Mouse (Mus musculus) midbrain, embryonic 16.5 days (tissue): ENCODE results near the gene E330034G19Rik. TPM values are rescaled to one million over a fixed set of nuclear protein-coding genes. Genes with fewer than 3 reads are reported as not detected.
"Not testable (repeated sequence)": the region's sequence is repeated elsewhere in the genome, so short reads cannot be mapped to it uniquely, and the experiment has no call there.

ENCODE experiments used
- ATAC-seq: fragments of 200-750 bp; cut with Nextera tagmentation; 2 replicates; pipeline ENCODE4 v1.8.0; 2017; ENCODE audit warnings: moderate TSS enrichment
- H3K27ac ChIP-seq: fragments of 300-500 bp; sonication (generic); 2 replicates; pipeline ENCODE4 v1.5.1; 2014; ENCODE audit warnings: mild to moderate bottlenecking, low read length, mixed read lengths
- H3K27me3 ChIP-seq: fragments of 300-500 bp; sonication (generic); 2 replicates; pipeline ENCODE4 v1.6.1; 2014; ENCODE audit warnings: low read depth, low read length, mixed read lengths; ENCODE audit not compliant: control insufficient read depth, insufficient read depth
- H3K36me3 ChIP-seq: fragments of 300-500 bp; sonication (generic); 2 replicates; pipeline ENCODE4 v1.6.1; 2014; ENCODE audit warnings: mild to moderate bottlenecking, low read length, moderate library complexity, mixed read lengths; ENCODE audit not compliant: control insufficient read depth, insufficient read depth
- H3K4me1 ChIP-seq: fragments of 300-500 bp; sonication (generic); 2 replicates; pipeline ENCODE4 v1.6.1; 2014; ENCODE audit warnings: mild to moderate bottlenecking, low read length, mixed read lengths; ENCODE audit not compliant: control insufficient read depth, insufficient read depth
- H3K4me2 ChIP-seq: fragments of 300-500 bp; sonication (generic); 2 replicates; pipeline ENCODE4 v1.6.1; 2014; ENCODE audit warnings: mild to moderate bottlenecking, low read length, mixed read lengths
- H3K4me3 ChIP-seq: fragments of 300-500 bp; sonication (generic); 2 replicates; pipeline ENCODE4 v1.5.1; 2014; ENCODE audit warnings: low read depth, mild to moderate bottlenecking, low read length, moderate library complexity, mixed read lengths
- H3K9ac ChIP-seq: fragments of 300-500 bp; sonication (generic); 2 replicates; pipeline ENCODE4 v1.6.1; 2014; ENCODE audit warnings: low read depth, low read length, mixed read lengths
- H3K9me3 ChIP-seq: fragments of 300-500 bp; sonication (generic); replicated peaks from 2 replicates; pipeline ENCODE4 v1.6.1; 2014; ENCODE audit warnings: mild to moderate bottlenecking, low read length, mixed read lengths; ENCODE audit not compliant: control insufficient read depth, poor library complexity, severe bottlenecking
- WGBS: fragments of 180-500 bp; shearing (Covaris S2); extraction: QIAGEN DNeasy Blood & Tissue Kit; methylation state at CpG from one replicate; pipeline ENCODE4 v1.1.7; 2014; 5-methylcytosine and 5-hydroxymethylcytosine counted together
- polyA plus RNA-seq: library from polyadenylated mRNA; unstranded; fragments of >200 nt; fragmentation: Nextera tagmentation; extraction: Ambion mirVana; gene quantifications from 2 replicates; pipeline ENCODE4 v1.2.1, GENCODE M21; 2015

The E330034G19Rik gene
- polyA plus RNA-seq, 1 experiment from 2014 or later = not detected

GRCm38 (mm10) chr14:24302126-24302525, 9.1 kb downstream of the E330034G19Rik start:
- not testable (repeated sequence) for H3K27ac ChIP-seq, H3K27me3 ChIP-seq, H3K4me1 ChIP-seq, H3K9ac ChIP-seq, H3K36me3 ChIP-seq, H3K4me3 ChIP-seq, H3K9me3 ChIP-seq, ATAC-seq, H3K4me2 ChIP-seq
- 94% methylated on average over 1 of the region's 1 CpGs for WGBS

GRCm38 (mm10) chr14:24306667-24307066, 13.7 kb downstream of the E330034G19Rik start:
- ATAC-seq = no peak

GRCm38 (mm10) chr14:24307146-24307545, 14.1 kb downstream of the E330034G19Rik start:
- H3K36me3 ChIP-seq = no peaks in the 10 kb centered on the region
- no peak for ATAC-seq
- H3K9ac ChIP-seq = no peak overlapping the region
- H3K27ac ChIP-seq = no peak overlapping the region
- H3K4me1 ChIP-seq = no peaks in the 10 kb centered on the region
- H3K9me3 ChIP-seq = no peaks in the 10 kb centered on the region
- no peak overlapping the region for H3K4me3 ChIP-seq
- H3K4me2 ChIP-seq = no peak overlapping the region
- WGBS = 78% methylated on average over 1 of the region's 1 CpGs
- H3K27me3 ChIP-seq = no peaks in the 10 kb centered on the region

More at GRCm38 (mm10) chr14:24306667-24307066, 13.7 kb downstream of the E330034G19Rik start:
- Histone ChIP-seq H3K4me2 (no peak overlapping the region), H3K4me3 (no peak overlapping the region), H3K36me3 (no peaks in the 10 kb centered on the region), H3K27me3 (no peaks in the 10 kb centered on the region), H3K4me1 (no peaks in the 10 kb centered on the region), H3K9me3 (no peaks in the 10 kb centered on the region), H3K27ac (no peak overlapping the region), H3K9ac (no peak overlapping the region)
- 87% methylated on average over 6 of the region's 6 CpGs for WGBS

DNA sequence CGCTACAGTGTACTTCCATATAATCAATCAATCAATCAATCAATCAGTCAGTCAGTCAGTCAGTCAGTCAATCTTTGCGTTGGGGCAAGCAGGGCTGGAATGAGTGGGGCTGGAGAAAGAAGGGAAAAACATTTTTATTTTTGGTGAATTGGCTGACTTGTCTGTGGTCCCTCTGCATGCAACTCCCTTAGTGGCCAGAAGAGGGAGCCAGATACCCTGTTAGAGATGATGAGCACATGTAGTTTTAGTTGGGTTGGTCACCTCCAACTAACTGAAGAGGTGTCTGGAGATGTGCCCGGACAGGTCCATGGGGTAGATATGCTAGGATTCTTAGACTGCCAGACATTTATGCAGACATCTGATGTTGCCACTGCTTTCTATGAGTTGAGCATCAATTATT, 18.1 kb downstream of the E330034G19Rik start:
- no peak overlapping the region for H3K4me3 ChIP-seq
- H3K4me1 ChIP-seq = no peaks in the 10 kb centered on the region
- no peaks in the 10 kb centered on the region for H3K9me3 ChIP-seq
- 49% methylated on average over 3 of the region's 3 CpGs for WGBS
- H3K27ac ChIP-seq = no peak overlapping the region
- no peak overlapping the region for H3K9ac ChIP-seq
- ATAC-seq = no peak
- H3K36me3 ChIP-seq = no peaks in the 10 kb centered on the region
- H3K4me2 ChIP-seq = no peak overlapping the region
- H3K27me3 ChIP-seq = no peaks in the 10 kb centered on the region

- H3K4me2 ChIP-seq, H3K9ac ChIP-seq, H3K36me3 ChIP-seq, H3K4me1 ChIP-seq, H3K4me3 ChIP-seq, ATAC-seq, H3K27ac ChIP-seq, H3K9me3 ChIP-seq, H3K27me3 ChIP-seq: not testable (repeated sequence)
- 77% methylated on average over 3 of the region's 3 CpGs for WGBS
Measured at GRCm38 (mm10) chr14:24347007-24347406, 54.0 kb downstream of the E330034G19Rik start.

DNA sequence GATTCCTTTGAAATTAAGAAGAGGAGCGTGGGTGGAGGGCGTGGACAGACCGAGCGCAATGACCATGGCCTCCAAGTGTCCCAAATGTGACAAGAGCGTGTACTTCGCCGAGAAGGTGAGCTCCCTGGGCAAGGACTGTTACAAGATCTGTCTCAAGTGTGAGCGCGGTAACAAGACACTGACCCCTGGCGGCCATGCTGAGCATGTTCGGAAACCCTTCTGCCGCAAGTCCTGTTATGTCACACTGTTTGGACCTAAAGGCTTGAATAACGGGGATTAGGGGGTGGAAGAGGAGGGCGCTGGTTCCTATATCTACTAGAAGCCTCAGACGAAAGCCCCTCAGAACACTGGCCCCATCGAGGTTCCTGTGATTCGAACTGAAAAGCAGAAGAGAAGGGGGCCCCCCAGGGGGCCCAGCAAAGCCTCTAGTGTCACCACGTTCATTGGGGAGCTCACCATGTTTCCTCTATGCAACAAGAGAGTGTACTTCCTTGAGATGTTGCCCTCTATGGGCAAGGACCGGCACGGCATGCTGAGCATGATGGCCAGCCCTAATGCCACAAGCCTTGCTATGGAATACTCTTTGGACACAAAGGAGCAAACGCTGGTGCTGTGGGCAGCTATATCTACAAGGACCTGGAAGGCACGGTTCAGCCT, 65.4 kb downstream of the E330034G19Rik start:
- Histone ChIP-seq H3K27me3 (no peaks in the 10 kb centered on the region), H3K27ac (no peak overlapping the region), H3K4me1 (no peaks in the 10 kb centered on the region), H3K36me3 (no peaks in the 10 kb centered on the region), H3K9me3 (no peaks in the 10 kb centered on the region), H3K4me2 (no peak overlapping the region), H3K9ac (no peak overlapping the region), H3K4me3 (no peak overlapping the region)
- WGBS = 61% methylated on average over 22 of the region's 22 CpGs
- ATAC-seq = no peak

Other genes with a start within 250 kb of the E330034G19Rik start
- gene Dlg5, start 47.3 kb upstream of the E330034G19Rik start, polyA plus RNA-seq = 21.4 and 23.5 TPM in 2 replicates
- 17.9 and 18.9 TPM in 2 replicates for gene Polr3a, start 193.8 kb downstream of the E330034G19Rik start, polyA plus RNA-seq
- 498 and 513 TPM in 2 replicates for gene Rps24, start 193.9 kb downstream of the E330034G19Rik start, polyA plus RNA-seq